21 mouse cellular contexts compared by ENCODE assay signal in the genomic region with DNA sequence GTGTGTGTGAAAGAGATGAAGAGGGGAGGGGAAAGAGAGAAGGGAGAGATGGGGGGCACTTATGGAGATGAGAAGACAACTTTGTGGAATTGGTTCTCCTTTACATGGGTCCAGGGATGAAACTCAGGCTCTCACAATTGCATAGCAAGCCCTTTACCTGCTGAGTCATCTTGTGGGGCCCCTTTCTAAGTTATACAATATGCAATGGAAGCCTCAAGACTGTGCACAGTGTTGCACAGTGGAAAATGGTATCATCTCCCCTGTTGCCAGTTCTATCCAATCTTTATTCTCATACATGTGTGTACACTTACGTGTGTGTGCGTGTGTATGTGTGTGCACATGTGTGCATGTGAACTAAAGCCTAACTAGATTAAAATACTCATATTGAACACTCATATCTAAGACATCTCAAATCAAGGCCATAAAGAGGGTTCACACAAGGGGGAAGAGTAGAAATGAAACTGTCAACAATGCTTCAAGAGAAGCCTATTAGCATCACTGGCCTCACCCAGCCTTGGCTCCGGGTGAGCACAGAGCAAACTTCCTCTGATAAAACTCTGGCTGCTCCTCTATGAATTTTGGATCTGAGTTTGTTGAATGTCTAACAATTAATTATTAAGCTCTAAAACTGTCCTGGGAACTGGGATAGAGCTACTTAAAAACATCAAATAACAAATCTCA. TPM values are rescaled to one million over a fixed set of nuclear protein-coding genes. Genes with fewer than 3 reads are reported as not detected.
"Had no signal": no experiment of that assay in that cellular context is flagged by ENCODE, and none has a peak within 500 bp of the region (broad histone marks: within the 10 kb centered on the region; RNA-seq: fewer than 3 reads in every experiment).

No protein-coding gene starts in this region.

- H3K4me3 ChIP-seq: megakaryocyte, embryonic 14.5 days; midbrain, embryonic 10.5 days; midbrain, embryonic 12.5 days; myocyte; neural tube, embryonic 13.5 days; neural tube, embryonic 15.5 days had no signal

- H3K9ac ChIP-seq: lung, embryonic 14.5 days; midbrain, embryonic 12.5 days; neural tube, embryonic 13.5 days; neural tube, embryonic 15.5 days had no signal

- H3K9me3 ChIP-seq: megakaryocyte, embryonic 14.5 days; midbrain, embryonic 10.5 days; midbrain, embryonic 12.5 days; neural tube, embryonic 13.5 days; neural tube, embryonic 15.5 days had no signal

- H3K4me1 ChIP-seq: midbrain, embryonic 10.5 days; midbrain, embryonic 12.5 days; neural tube, embryonic 13.5 days had no signal

- DNase-seq: lung, adult 18-20 months; lung, embryonic 14.5 days; lung, postnatal 10 days; lung, postnatal 4 days; midbrain, embryonic 14.5 days; retina, postnatal 1 day; right cerebral cortex, adult 18-20 months; right cerebral cortex, postnatal 25 days; right cerebral cortex, postnatal 4 days; spleen, adult 18-20 months; thymus, adult 18-20 months; thymus, postnatal 14 days; thymus, postnatal 36 days had no signal

- ATAC-seq: midbrain, embryonic 16.5 days had no signal

- H3K4me2 ChIP-seq: lung, embryonic 14.5 days; midbrain, embryonic 12.5 days; neural tube, embryonic 13.5 days; neural tube, embryonic 15.5 days had no signal

- H3K27ac ChIP-seq: midbrain, embryonic 10.5 days; midbrain, embryonic 12.5 days; neural tube, embryonic 13.5 days; neural tube, embryonic 15.5 days had no signal

- H3K36me3 ChIP-seq: midbrain, embryonic 10.5 days; midbrain, embryonic 12.5 days; neural tube, embryonic 13.5 days; neural tube, embryonic 15.5 days had no signal

- H3K27me3 ChIP-seq: megakaryocyte, embryonic 14.5 days; midbrain, embryonic 12.5 days; neural tube, embryonic 13.5 days; neural tube, embryonic 15.5 days had no signal

RNA-seq across cellular contexts. Expression of a gene that starts 21.2 kb away (rescaled TPM):
- polyA plus RNA-seq: midbrain, embryonic 10.5 days; myocyte; neural tube, embryonic 11.5 days; neural tube, embryonic 13.5 days had no signal
